Mouse (Mus musculus) kidney, adult 2 months (tissue): ENCODE measurements around the gene Klrb1f. TPM values are rescaled to one million over a fixed set of nuclear protein-coding genes. Genes with fewer than 3 reads are reported as not detected.

ENCODE experiments used
- DNase-seq: peaks from one replicate; pipeline ENCODE4 v3.0.0; 2021
- H3K27ac ChIP-seq: fragments of 200-500 bp; 2 replicates; pipeline ENCODE4 v1.5.1; 2012; ENCODE audit warnings: low read depth, low read length, control low read depth, inconsistent platforms; ENCODE audit not compliant: insufficient read depth
- H3K27me3 ChIP-seq: fragments of 200-500 bp; replicated peaks from 2 replicates; pipeline ENCODE4 v1.6.1; 2012; ENCODE audit warnings: mild to moderate bottlenecking, moderate library complexity, low read length, inconsistent platforms; ENCODE audit not compliant: control insufficient read depth, insufficient read depth
- H3K36me3 ChIP-seq: fragments of 200-500 bp; 2 replicates; pipeline ENCODE4 v1.6.1; 2012; ENCODE audit warnings: mild to moderate bottlenecking, moderate library complexity, low read length, inconsistent platforms; ENCODE audit not compliant: control insufficient read depth, insufficient read depth
- H3K4me1 ChIP-seq: fragments of 200-500 bp; 2 replicates; pipeline ENCODE4 v1.6.1; 2011; ENCODE audit warnings: low read length; ENCODE audit not compliant: control insufficient read depth, insufficient read depth
- H3K4me3 ChIP-seq: fragments of 200-500 bp; 2 replicates; pipeline ENCODE4 v1.5.1; 2011; ENCODE audit warnings: mild to moderate bottlenecking, low read depth, low read length, control low read depth; ENCODE audit not compliant: insufficient read depth
- CTCF ChIP-seq: fragments of 200-500 bp; conservative IDR thresholded peaks from 2 replicates; pipeline ENCODE4 v1.5.1; 2011; ENCODE audit warnings: low read depth, mild to moderate bottlenecking, control low read depth, low read length, moderate library complexity, mixed read lengths; ENCODE audit not compliant: insufficient read depth, insufficient read length
- POLR2A ChIP-seq: fragments of 200-500 bp; IDR thresholded peaks from one replicate; pipeline ENCODE4 v1.6.1; 2011; ENCODE audit warnings: low read depth, low read length, control low read depth
- WGBS: fragments of 180-500 bp; shearing (Covaris S2); methylation state at CpG from one replicate; pipeline ENCODE4 v1.1.7; 2018; 5-methylcytosine and 5-hydroxymethylcytosine counted together
- polyA plus RNA-seq: library from polyadenylated mRNA; depleted of rRNA; stranded (reverse); fragments of >200 nt; gene quantifications from 2 replicates; pipeline ENCODE4 v1.2.3, GENCODE M21; 2012

Klrb1f gene
- polyA plus RNA-seq, 1 experiment, result 0.16 TPM

DNA sequence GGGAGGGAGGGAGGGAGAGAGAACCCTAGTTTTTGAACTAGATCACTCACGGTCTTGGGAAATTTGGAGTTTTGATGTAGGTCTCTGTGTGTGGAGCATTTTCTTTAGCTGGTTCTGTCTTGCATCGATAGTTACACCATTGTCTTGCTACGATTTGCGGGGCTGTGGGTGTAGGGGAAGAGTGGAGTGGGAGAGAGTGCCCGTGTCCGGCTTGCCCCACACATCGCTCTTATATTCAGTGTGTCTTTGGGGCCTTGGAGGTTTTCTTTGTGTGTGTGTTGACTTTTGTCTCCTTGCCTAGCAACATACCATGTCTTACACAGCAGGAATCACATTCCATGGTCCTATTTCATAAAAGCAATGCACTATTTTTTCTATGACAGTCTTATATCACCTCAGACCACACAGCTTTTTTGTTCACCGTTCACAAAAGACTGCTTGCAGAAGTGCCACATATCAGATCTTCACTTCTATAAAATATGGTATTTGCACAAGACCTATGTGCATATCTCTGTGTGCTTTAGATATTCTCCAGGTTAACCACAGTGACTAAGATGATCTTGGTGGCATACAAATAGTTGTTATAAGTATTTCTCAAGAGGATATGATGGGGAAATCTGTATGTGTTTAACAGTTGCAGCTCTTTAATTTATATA lies 4.0 kb downstream of the Klrb1f start:
- 18% methylated on average over 8 of the region's 8 CpGs for WGBS
- peak overlapping the region; percentile 51; the same call in 1 of the 2 replicates for H3K27ac ChIP-seq
- peak overlapping the region; percentile 15; the same call in 1 of the 2 replicates for H3K4me3 ChIP-seq

DNA sequence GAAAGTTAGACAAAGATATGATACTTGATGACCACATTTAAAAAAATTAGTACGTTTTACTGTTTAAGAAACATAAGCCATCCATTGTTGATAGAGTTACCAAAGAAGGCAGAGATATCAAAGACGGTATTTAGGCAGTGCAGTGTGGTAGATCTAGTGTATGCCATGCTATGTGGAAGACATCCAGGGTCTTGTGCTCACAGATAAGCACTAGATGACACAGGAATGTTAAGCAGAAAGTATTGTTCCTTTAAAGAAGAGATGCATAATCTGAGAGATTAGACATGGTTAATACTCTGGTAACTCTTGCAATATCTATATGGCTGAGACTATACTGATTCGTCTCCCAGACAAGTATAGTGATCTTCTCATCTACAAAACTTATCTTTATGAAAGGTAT lies 5.4 kb downstream of the Klrb1f start:
- TF ChIP-seq POLR2A (no peak), CTCF (no peak)
- Histone ChIP-seq H3K4me3 (no peak overlapping the region), H3K36me3 (no peaks in the 10 kb centered on the region), H3K4me1 (peaks cover 2% of the 10 kb centered on the region; the same call in 1 of the 2 replicates), H3K27me3 (no peaks in the 10 kb centered on the region), H3K27ac (no peak overlapping the region)
- no peak for DNase-seq
- WGBS, result 89% methylated on average over 3 of the region's 3 CpGs

More for the DNA sequence above, 4.0 kb downstream of the Klrb1f start:
- Histone ChIP-seq H3K27me3 (no peaks in the 10 kb centered on the region), H3K36me3 (no peaks in the 10 kb centered on the region), H3K4me1 (peaks cover 2% of the 10 kb centered on the region; the same call in 1 of the 2 replicates)
- TF ChIP-seq CTCF, result no peak
- no peak for TF ChIP-seq POLR2A
- no peak for DNase-seq

- H3K36me3 ChIP-seq, result no peaks in the 10 kb centered on the region
- DNase-seq, result no peak
- no peak overlapping the region for H3K27ac ChIP-seq
- H3K4me1 ChIP-seq, result peaks cover 2% of the 10 kb centered on the region; the same call in 1 of the 2 replicates
- no peak overlapping the region for H3K4me3 ChIP-seq
- TF ChIP-seq CTCF (no peak), POLR2A (no peak)
- 88% methylated on average over 5 of the region's 5 CpGs for WGBS
- no peaks in the 10 kb centered on the region for H3K27me3 ChIP-seq
Measured at GRCm38 (mm10) chr6:129051731-129052130, 6.0 kb downstream of the Klrb1f start.

GRCm38 (mm10) chr6:129056237-129056636 lies 10.5 kb downstream of the Klrb1f start:
- Histone ChIP-seq H3K36me3 (no peaks in the 10 kb centered on the region), H3K27ac (no peak overlapping the region), H3K4me1 (no peaks in the 10 kb centered on the region), H3K4me3 (no peak overlapping the region), H3K27me3 (no peaks in the 10 kb centered on the region)
- WGBS, result 82% methylated on average over 3 of the region's 3 CpGs
- TF ChIP-seq POLR2A (no peak), CTCF (no peak)
- DNase-seq, result no peak

- no peak overlapping the region for H3K27ac ChIP-seq
- no peak overlapping the region for H3K4me3 ChIP-seq
Measured at GRCm38 (mm10) chr6:129058013-129058412, 12.3 kb downstream of the Klrb1f start.

DNA sequence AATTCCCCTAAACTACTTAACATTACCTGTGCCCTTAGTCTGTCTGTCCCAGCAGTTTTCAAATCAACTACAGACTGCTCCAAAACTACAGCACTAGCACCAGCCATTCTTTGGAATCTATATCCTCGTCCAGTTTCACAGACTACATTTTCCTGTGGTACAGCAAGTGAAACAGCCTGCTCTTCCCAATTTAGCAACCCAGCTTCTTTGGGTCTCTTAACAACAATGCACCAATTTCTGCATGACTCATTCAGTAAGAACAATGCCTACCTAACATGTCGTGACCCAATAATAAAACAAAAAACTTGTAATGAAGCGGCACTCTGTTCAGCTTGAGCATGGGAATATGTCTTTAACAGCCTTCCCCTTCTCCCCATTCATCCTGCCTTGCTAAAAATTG lies 19.7 kb downstream of the Klrb1f start:
- TF ChIP-seq POLR2A (no peak), CTCF (no peak)
- H3K27ac ChIP-seq, result peak overlapping the region; percentile 23; the same call in 1 of the 2 replicates

More at GRCm38 (mm10) chr6:129058013-129058412, 12.3 kb downstream of the Klrb1f start:
- Histone ChIP-seq H3K4me1 (no peaks in the 10 kb centered on the region), H3K36me3 (no peaks in the 10 kb centered on the region), H3K27me3 (no peaks in the 10 kb centered on the region)
- no peak for TF ChIP-seq POLR2A
- no peak for TF ChIP-seq CTCF
- DNase-seq, result no peak

GRCm38 (mm10) chr6:129065857-129066256 lies 20.2 kb downstream of the Klrb1f start:
- WGBS, result 87% methylated on average over 3 of the region's 3 CpGs
- Histone ChIP-seq H3K4me1 (no peaks in the 10 kb centered on the region), H3K27me3 (no peaks in the 10 kb centered on the region), H3K4me3 (no peak overlapping the region), H3K27ac (no peak overlapping the region), H3K36me3 (no peaks in the 10 kb centered on the region)
- no peak for DNase-seq
- TF ChIP-seq POLR2A, result no peak
- TF ChIP-seq CTCF, result no peak

More for the DNA sequence above, 19.7 kb downstream of the Klrb1f start:
- 66% methylated on average over 3 of the region's 3 CpGs for WGBS
- no peaks in the 10 kb centered on the region for H3K36me3 ChIP-seq
- no peak for DNase-seq
- H3K4me3 ChIP-seq, result no peak overlapping the region
- H3K27me3 ChIP-seq, result no peaks in the 10 kb centered on the region
- H3K4me1 ChIP-seq, result no peaks in the 10 kb centered on the region

- Histone ChIP-seq H3K4me1 (no peaks in the 10 kb centered on the region), H3K27me3 (no peaks in the 10 kb centered on the region), H3K36me3 (no peaks in the 10 kb centered on the region), H3K27ac (no peak overlapping the region), H3K4me3 (no peak overlapping the region)
- no peak for TF ChIP-seq CTCF
- TF ChIP-seq POLR2A, result no peak
- DNase-seq, result no peak
Measured at GRCm38 (mm10) chr6:129066530-129066929, 20.8 kb downstream of the Klrb1f start.
